Mouse (Mus musculus) liver, adult (tissue): ENCODE measurements around the gene Rinl.

Experiments
- GATA4 ChIP-seq: IDR thresholded peaks from 2 replicates; pipeline ENCODE4 v1.6.1; 2014; ENCODE audit warnings: mild to moderate bottlenecking, low read length; ENCODE audit not compliant: insufficient replicate concordance

Rinl gene

GRCm38 (mm10) chr7:28822556-28822955, 33.8 kb downstream of the Rinl start:
- TF ChIP-seq GATA4, result no peak

GRCm38 (mm10) chr7:28822993-28823903, 34.5 kb downstream of the Rinl start:
- TF ChIP-seq GATA4, result no peak

GRCm38 (mm10) chr7:28823932-28824331, 35.2 kb downstream of the Rinl start:
- no peak for TF ChIP-seq GATA4

DNA sequence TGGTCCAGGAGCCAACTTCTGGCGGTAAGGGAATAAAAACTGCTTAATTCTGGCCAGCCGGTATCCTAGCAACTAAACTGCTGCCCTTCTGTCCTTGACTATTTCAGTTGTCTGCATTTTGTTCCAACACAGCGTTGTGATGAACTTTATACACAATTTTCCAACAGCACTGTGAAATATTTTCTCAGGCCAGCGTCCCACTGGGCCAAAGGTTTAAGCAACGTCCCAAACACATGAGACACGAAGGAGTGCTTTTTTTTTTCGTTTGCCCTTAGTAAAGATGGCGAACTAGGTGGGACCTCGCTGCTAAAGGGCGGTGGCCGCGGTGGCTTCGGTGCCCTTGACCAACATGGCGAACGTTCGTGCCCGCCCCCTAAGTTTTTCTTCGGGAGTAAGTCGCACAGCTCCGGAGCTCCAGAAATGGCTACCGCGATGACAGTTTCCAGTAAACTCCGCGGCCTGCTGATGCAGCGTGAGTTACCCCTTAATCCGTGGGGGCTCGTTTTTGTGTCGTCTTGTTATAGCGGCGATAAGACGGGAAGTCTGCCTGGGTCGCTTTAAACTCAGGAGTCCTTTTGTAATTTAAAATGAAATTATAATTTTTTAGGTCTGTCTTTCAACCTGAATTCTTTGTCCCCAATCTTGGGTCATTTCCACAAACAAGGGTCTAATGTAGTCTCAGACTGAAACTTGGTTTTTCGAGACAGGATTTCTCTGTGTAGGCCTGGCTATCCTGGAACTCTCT, 36.3 kb downstream of the Rinl start, which contains the start of gene Ech1:
Gene Ech1 (plus strand): TSS at position 277 of the 745 bp plus-strand sequence.
- TF ChIP-seq GATA4, result no peak

- TF ChIP-seq GATA4, result no peak
These were observed 37.1 kb downstream of the Rinl start for GRCm38 (mm10) chr7:28825686-28826401.

DNA sequence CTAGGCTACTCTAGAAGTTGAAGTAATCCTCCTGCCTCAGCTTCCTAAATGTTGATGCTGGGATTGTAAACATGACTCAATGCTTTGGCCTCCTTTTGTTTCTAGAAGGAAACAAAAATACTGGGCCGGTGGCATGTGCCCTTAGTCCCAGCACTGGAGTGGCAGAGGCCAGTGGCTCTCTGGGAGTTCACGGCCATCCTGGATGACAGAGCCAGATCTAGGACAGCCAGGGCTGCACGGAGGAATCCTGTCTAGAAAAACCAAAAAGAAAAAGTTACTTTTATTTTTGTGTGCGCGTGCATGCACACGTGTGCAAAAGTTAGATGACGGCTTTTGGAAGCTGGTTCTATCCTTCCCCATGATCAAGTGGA, 37.6 kb downstream of the Rinl start:
- no peak for TF ChIP-seq GATA4

DNA sequence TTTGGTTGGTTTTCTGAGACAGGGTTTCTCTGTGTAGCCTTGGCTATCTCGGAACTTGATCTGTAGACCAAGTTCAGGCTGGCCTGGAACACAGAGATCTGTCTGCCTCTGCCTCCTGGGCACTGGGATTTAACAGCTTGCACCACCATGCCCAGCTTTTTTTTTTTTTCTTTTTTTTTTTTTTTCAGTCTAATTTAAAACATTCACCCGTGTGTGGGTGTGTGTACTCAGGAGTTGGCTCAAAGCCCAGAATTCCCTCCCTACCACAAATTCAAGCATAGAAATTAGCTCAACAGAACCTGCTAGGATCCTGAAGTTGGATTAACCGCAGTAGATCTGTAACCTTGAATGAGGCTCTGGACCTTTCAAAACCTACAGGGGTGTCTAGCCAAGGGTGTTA, 38.6 kb downstream of the Rinl start:
- no peak for TF ChIP-seq GATA4

GRCm38 (mm10) chr7:28829821-28830220, 41.1 kb downstream of the Rinl start:
- TF ChIP-seq GATA4, result no peak

DNA sequence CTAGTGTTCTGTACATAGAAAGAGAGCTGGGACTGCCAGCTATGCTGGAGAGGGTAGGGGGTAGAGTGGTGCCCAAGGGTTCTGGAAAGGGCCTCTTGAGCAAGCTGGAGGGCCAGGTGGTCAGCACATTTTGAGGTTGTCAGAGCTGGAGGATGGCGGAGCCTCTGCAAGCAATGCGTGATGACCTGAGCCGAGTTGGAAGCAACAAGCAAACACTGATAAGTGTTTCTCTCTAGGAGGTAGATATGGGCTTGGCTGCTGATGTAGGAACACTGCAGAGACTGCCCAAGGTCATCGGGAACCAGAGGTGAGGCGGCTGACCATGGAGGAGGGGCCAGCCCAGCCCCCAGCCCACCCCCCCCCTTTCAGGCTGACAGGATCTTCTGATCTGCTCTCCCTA, 42.2 kb downstream of the Rinl start:
- no peak for TF ChIP-seq GATA4

DNA sequence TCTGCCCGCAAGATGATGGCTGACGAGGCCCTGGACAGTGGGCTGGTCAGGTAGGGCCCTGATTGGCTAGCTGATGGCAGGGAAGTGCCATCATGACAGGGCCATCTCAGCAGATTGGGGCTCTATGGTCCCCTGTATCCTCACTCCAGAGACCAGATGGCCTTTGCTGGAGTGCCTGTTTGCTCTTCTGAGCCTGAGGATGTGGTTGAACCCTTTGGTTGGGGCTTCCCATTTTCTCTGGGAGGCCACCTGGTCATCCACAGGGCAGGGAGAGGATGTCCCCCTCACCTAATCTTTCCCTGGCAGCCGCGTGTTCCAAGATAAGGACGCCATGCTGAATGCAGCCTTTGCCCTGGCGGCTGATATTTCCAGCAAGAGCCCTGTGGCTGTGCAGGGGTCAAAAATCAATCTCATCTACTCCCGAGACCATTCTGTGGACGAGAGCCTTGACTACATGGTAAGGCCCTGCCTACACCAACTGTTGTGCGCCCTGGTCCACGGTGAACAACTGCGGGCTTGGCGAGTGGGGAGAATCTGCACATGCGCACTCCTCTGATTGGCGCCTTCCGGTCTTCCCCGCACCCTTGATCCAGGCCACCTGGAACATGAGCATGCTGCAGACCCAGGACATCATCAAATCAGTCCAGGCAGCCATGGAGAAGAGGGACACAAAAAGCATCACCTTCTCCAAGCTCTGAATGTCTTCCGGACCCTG, 42.8 kb downstream of the Rinl start:
- no peak for TF ChIP-seq GATA4

DNA sequence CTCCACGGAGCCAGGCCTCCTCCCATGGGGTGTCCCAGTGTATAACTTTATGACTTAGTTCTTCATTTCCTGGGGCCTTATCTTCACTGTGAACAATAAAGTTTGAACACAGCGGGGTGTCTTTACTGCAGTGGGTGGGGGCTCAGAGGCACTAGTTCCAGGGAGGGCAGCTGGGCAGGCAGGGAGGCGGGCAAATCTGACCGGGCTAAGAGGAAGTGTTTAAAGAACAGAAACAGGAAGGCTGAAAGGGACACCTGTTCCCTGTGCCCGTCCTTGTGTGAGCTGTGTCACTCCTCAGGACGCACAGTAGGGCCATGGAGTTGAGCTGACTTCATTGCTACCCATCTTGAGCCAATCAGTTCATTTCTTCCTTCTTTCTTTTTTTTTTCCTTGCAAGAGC, 43.4 kb downstream of the Rinl start:
- no peak for TF ChIP-seq GATA4

GRCm38 (mm10) chr7:28833723-28834347, 45.1 kb downstream of the Rinl start, which contains the start of gene Lgals4:
Gene Lgals4 (plus strand): TSS chr7:28833854.
- TF ChIP-seq GATA4, result no peak

GRCm38 (mm10) chr7:28836936-28837335, 48.2 kb downstream of the Rinl start:
- TF ChIP-seq GATA4, result no peak

DNA sequence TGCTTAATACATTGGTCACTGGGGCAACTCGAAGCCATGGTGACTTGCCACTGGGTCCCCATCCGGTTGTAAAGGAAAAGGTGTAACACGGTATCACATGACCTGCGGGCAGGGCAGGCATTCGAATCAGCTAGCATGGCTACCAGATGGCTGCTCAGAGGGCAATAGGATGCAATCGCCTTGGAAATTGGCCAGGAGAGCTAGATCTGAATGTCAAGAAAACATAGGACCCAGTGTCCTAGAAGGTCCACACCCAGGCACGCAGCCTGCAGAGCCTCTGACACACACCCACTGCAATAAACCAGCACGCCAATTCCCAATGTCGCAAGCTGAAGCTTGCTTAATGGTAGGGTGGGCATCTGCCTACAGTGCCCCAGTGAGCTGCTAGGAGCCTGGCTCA, 49.6 kb downstream of the Rinl start:
- TF ChIP-seq GATA4, result no peak

GRCm38 (mm10) chr7:28847273-28847672, 58.5 kb downstream of the Rinl start:
- TF ChIP-seq GATA4, result no peak
